Mouse (Mus musculus): ENCODE results near the gene Spata22. TPM values are rescaled to one million over a fixed set of nuclear protein-coding genes. Genes with fewer than 3 reads are reported as not detected.

The Spata22 gene
- polyA plus RNA-seq, 1 experiment from 2014 or later, result 0.29 TPM

DNA sequence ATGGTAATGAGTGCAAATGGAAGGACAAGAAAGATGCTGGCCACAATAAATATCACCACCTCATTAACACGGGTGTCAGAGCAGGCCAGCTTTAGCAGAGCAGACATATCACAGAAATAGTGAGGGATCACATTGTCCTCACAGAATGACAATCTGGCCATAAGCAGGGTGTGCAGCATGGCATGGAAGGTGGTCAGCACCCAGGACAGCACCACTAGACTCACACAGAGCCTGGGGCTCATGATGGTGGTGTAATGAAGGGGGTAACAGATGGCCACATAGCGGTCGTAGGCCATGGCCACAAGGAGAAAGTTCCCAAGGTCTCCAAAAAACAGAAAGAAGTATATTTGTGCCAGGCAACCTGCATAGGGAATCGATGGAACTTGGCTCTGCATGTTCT lies 65.8 kb downstream of the Spata22 start:
- Histone ChIP-seq H3K4me3 (ENCODE audit: low read depth, low read length) (no peak overlapping the region), H3K9ac (ENCODE audit: low read depth, low read length) (no peak overlapping the region), H3K36me3 (ENCODE audit: control insufficient read depth, insufficient read depth, low read length) (no peaks in the 10 kb centered on the region), H3K4me1 (ENCODE audit: control insufficient read depth, insufficient read depth, low read length) (no peaks in the 10 kb centered on the region), H3K27ac (ENCODE audit: low read length) (no peak overlapping the region), H3K4me2 (ENCODE audit: low read length) (no peak overlapping the region), H3K27me3 (ENCODE audit: control insufficient read depth, insufficient read depth, low read depth, low read length) (no peaks in the 10 kb centered on the region), H3K9me3 (replicated peaks; ENCODE audit: control insufficient read depth, low read length, poor library complexity, severe bottlenecking) (no peaks in the 10 kb centered on the region)
- no peak for ATAC-seq
- 68% methylated on average over 4 of the region's 4 CpGs for WGBS

Other genes starting within 250 kb of the Spata22 start
- gene Itgae, start 239.2 kb upstream of the Spata22 start, polyA plus RNA-seq (2015; fragmentation: Nextera tagmentation; extraction: Ambion mirVana), result 0.24 and 0.25 TPM in 2 replicates
- 1.6 and 2.1 TPM in 2 replicates for gene Haspin, start 191.4 kb upstream of the Spata22 start, polyA plus RNA-seq (2015; fragmentation: Nextera tagmentation; extraction: Ambion mirVana)
- 0.29 and 0.42 TPM in 2 replicates for gene P2rx5, start 169.3 kb upstream of the Spata22 start, polyA plus RNA-seq (2015; fragmentation: Nextera tagmentation; extraction: Ambion mirVana)
- gene Emc6, start 152.7 kb upstream of the Spata22 start, polyA plus RNA-seq (2015; fragmentation: Nextera tagmentation; extraction: Ambion mirVana), result 127 and 133 TPM in 2 replicates
- 132 and 145 TPM in 2 replicates for gene Tax1bp3, start 152.7 kb upstream of the Spata22 start, polyA plus RNA-seq (2015; fragmentation: Nextera tagmentation; extraction: Ambion mirVana)
- 18.6 and 20.1 TPM in 2 replicates for gene Ctns, start 130.7 kb upstream of the Spata22 start, polyA plus RNA-seq (2015; fragmentation: Nextera tagmentation; extraction: Ambion mirVana)
- gene Shpk, start 130.3 kb upstream of the Spata22 start, polyA plus RNA-seq (2015; fragmentation: Nextera tagmentation; extraction: Ambion mirVana), result 2.1 and 2.4 TPM in 2 replicates
- gene Trpv1, start 95.4 kb upstream of the Spata22 start, polyA plus RNA-seq (2015; fragmentation: Nextera tagmentation; extraction: Ambion mirVana), result 0.20 and 0.38 TPM in 2 replicates
- 0.19 and 0.31 TPM in 2 replicates for gene Trpv3, start 62.4 kb upstream of the Spata22 start, polyA plus RNA-seq (2015; fragmentation: Nextera tagmentation; extraction: Ambion mirVana)
- gene Aspa, start 145 bp upstream of the Spata22 start, polyA plus RNA-seq (2015; fragmentation: Nextera tagmentation; extraction: Ambion mirVana), result 0.67 and 1.8 TPM in 2 replicates
- not detected in 2 replicates for gene Gm49340, start within 50 bp of the Spata22 start, polyA plus RNA-seq (2015; fragmentation: Nextera tagmentation; extraction: Ambion mirVana)
- gene Olfr20, start 21.0 kb downstream of the Spata22 start, polyA plus RNA-seq (2015; fragmentation: Nextera tagmentation; extraction: Ambion mirVana), result not detected in 2 replicates
- not detected in 2 replicates for gene Olfr376, start 41.5 kb downstream of the Spata22 start, polyA plus RNA-seq (2015; fragmentation: Nextera tagmentation; extraction: Ambion mirVana)
- not detected in 2 replicates for gene Olfr1, start 69.9 kb downstream of the Spata22 start, polyA plus RNA-seq (2015; fragmentation: Nextera tagmentation; extraction: Ambion mirVana)
- not detected in 2 replicates for gene Olfr378, start 98.7 kb downstream of the Spata22 start, polyA plus RNA-seq (2015; fragmentation: Nextera tagmentation; extraction: Ambion mirVana)
- gene Olfr380, start 127.8 kb downstream of the Spata22 start, polyA plus RNA-seq (2015; fragmentation: Nextera tagmentation; extraction: Ambion mirVana), result not detected in 2 replicates
- gene Olfr381, start 161.9 kb downstream of the Spata22 start, polyA plus RNA-seq (2015; fragmentation: Nextera tagmentation; extraction: Ambion mirVana), result not detected in 2 replicates
- not detected in 2 replicates for gene Olfr382, start 187.5 kb downstream of the Spata22 start, polyA plus RNA-seq (2015; fragmentation: Nextera tagmentation; extraction: Ambion mirVana)

Measured in midbrain, embryonic 16.5 days (tissue).